1 mouse cellular context compared by ENCODE assay signal in genomic region chr3:115819401-115820138, GRCm38 (mm10).
TF ChIP-seq lines count a peak whose summit lies in the region.

No protein-coding gene starts in this region.

TF ChIP-seq in CH12.LX, 34 proteins besides CTCF, POLR2A, EP300 and RAD21 (continued from another document):
- TF ChIP-seq KAT2A (IDR thresholded peaks at IDR 0.05; ENCODE audit: insufficient replicate concordance, low read length), result no peak
- no peak for TF ChIP-seq ZC3H11A (IDR thresholded peaks at IDR 0.05; ENCODE audit: low read depth, low read length)
- no peak for TF ChIP-seq E2F4 (IDR thresholded peaks at IDR 0.05; ENCODE audit: insufficient replicate concordance, low read depth, low read length)
